Mouse (Mus musculus): ENCODE measurements around the gene Wnt1.

Gene Wnt1

DNA sequence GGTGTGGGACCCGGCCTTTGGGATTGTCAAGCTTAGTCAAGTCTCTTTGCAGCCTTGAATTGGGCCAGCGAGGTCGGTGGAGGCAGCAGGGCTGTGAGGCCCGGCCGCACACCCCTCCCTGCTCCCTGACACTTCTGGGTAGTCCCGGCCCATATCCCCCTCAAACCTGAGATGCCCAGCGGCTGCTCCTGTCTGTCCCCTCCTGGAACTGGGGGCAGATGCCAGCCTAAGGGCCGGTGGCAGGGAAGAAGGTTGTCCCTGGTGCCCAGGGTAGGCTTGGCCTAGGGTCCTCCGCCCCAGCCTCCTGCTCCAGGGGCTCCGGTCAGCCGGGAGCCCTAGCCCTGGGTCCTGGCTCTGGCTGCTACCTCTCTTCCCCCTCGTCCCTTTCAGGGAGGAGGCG is 44.4 kb downstream of the Wnt1 start:
- no peak for DNase-seq (ENCODE audit: extremely low read depth, low read depth)

DNA sequence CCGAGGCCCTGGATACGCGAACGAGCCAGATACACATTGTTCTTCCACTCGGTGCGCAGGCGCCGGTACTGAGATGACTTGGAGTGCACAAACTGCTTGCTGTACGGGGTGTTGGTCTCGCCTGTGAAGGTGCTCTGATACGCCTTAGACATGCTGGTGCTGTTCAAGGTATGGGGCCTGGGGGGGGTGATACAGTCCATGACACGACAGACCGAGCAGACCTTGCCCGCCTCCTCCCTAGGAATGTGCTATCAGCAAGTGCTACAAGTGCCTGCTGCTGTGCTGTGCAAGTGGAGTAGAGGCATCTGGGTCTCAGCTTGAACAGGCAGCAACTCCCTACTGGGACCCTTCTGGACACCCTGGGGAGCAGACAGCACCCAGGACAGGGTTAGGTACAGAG is 45.6 kb downstream of the Wnt1 start:
- no peak for DNase-seq (ENCODE audit: extremely low read depth, low read depth)

DNA sequence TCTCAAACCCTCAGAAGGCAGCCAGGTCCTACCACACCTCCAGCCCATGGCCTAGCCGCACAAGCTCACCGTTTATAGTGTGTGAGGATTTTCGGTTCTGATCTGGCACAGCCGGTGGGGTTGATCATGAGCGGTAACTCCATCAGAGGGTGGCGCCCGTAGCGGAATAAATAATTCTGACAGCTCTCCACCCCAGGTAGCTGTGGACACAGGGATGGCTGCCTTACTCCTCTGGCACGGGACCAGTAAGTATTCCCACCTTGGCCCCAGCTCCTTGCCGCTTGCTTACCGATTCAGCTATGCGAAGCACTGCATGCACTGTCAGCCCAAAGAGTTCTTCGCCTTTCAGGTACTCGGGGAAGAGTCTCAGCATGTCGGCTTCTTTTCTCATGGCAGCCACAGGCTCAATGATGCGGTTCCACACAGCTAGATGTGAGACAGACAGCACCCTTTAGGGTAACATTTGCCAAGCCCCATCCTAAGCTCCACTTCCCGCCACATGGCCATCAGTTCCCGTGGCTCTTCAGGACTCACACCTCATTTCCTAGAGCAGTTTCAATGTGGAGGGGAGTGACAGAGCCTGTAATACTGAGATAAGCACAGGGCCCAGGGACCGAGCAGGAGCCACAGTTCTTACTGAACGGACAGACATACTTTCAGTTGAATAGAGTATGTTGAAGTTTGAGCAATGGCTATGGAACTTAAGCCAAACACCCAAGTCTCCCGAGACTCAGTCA is 47.5 kb downstream of the Wnt1 start:
- DNase-seq (ENCODE audit: extremely low read depth, low read depth): no peak

DNA sequence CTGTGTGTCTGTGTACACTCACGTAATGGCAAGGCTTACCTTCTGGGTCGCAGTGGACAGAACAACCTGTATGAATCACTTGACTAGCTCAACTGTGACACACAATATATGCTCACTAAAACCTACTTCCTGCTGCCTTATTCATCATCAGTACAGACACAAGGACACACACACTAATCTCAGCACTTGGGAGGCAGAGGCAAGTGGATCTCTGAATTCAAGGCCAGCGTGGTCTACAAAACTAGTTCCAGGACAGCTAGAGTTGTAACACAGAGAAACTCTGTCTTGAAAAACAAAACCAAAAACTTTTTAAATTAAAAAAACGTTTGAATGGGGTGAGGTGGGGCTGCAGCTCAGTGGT is 48.1 kb downstream of the Wnt1 start:
- no peak for DNase-seq (ENCODE audit: extremely low read depth, low read depth)

DNA sequence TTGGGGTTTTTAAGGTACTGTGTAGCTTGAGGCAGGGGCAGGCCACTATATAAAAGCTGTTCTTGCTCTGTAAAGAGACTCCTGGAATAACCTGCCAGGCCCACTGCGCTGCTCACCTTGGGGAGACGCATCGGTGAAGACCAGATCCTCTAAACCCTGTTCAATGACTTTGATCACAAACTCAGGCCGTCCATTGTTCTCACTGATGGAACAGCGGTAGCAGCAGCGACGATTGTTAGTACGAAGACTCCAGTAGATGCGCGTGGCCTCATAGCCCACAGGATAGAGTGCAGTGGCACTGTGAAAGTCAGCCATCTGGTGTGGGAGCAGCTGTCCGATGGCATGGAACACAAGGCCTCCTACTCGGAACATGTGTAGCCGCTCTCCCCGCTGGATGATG is 49.5 kb downstream of the Wnt1 start:
- DNase-seq (ENCODE audit: extremely low read depth, low read depth): no peak

GRCm38 (mm10) chr15:98839671-98840585 is 50.3 kb downstream of the Wnt1 start:
- no peak for DNase-seq (ENCODE audit: extremely low read depth, low read depth)
